Mouse (Mus musculus) heart, embryonic 10.5 days (tissue): Measurements from ENCODE around the gene Olfr960. TPM values are rescaled to one million over a fixed set of nuclear protein-coding genes. Genes with fewer than 3 reads are reported as not detected.

ENCODE experiments used
- DNase-seq: peaks from one replicate; pipeline ENCODE4 v3.0.0-alpha.2; 2017; ENCODE audit warnings: low spot score
- H3K27ac ChIP-seq: fragments of 300-500 bp; sonication (generic); 2 replicates; pipeline ENCODE4 v1.5.1; 2016; ENCODE audit warnings: mild to moderate bottlenecking
- H3K27me3 ChIP-seq: fragments of 300-500 bp; sonication (generic); 2 replicates; pipeline ENCODE4 v1.6.1; 2016; ENCODE audit warnings: mild to moderate bottlenecking; ENCODE audit not compliant: poor library complexity, insufficient read depth, severe bottlenecking
- H3K36me3 ChIP-seq: fragments of 300-500 bp; sonication (generic); 2 replicates; pipeline ENCODE4 v1.6.1; 2016; ENCODE audit warnings: mild to moderate bottlenecking, moderate library complexity
- H3K4me1 ChIP-seq: fragments of 300-500 bp; sonication (generic); 2 replicates; pipeline ENCODE4 v1.6.1; 2016; ENCODE audit warnings: mild to moderate bottlenecking
- H3K4me3 ChIP-seq: fragments of 300-500 bp; sonication (generic); 2 replicates; pipeline ENCODE4 v1.5.1; 2016; ENCODE audit warnings: mild to moderate bottlenecking, moderate library complexity
- H3K9me3 ChIP-seq: fragments of 300-500 bp; sonication (generic); 2 replicates; pipeline ENCODE4 v1.6.1; 2016; ENCODE audit warnings: mild to moderate bottlenecking, moderate library complexity
- WGBS: fragments of 180-500 bp; shearing (Covaris S2); methylation state at CpG from one replicate; pipeline ENCODE4 v1.1.7; 2016; 5-methylcytosine and 5-hydroxymethylcytosine counted together
- polyA plus RNA-seq: library from polyadenylated mRNA; unstranded; fragments of >200 nt; fragmentation: Nextera tagmentation; extraction: Ambion mirVana; gene quantifications from 2 replicates; pipeline ENCODE4 v1.2.1, GENCODE M21; 2016

The Olfr960 gene
- not detected in 2 replicates for polyA plus RNA-seq

- WGBS: 63% methylated on average over 1 of the region's 1 CpGs
- Histone ChIP-seq H3K4me1 (no peaks in the 10 kb centered on the region), H3K27ac (no peak within 1 kb of the TSS), H3K9me3 (no peaks in the 10 kb centered on the region), H3K27me3 (no peaks in the 10 kb centered on the region), H3K36me3 (no peaks in the 10 kb centered on the region), H3K4me3 (no peak within 1 kb of the TSS)
- DNase-seq: no peak
Observed at GRCm38 (mm10) chr9:39621073-39621472, at the start of gene Olfr960. Gene Olfr960 (plus strand): TSS chr9:39621373.

- WGBS: 83% methylated on average over 3 of the region's 3 CpGs
- H3K4me1 ChIP-seq: no peaks in the 10 kb centered on the region
- no peak within 1 kb of the TSS for H3K27ac ChIP-seq
- no peaks in the 10 kb centered on the region for H3K36me3 ChIP-seq
- no peaks in the 10 kb centered on the region for H3K27me3 ChIP-seq
- H3K4me3 ChIP-seq: no peak within 1 kb of the TSS
- no peaks in the 10 kb centered on the region for H3K9me3 ChIP-seq
- DNase-seq: no peak
Observed at GRCm38 (mm10) chr9:39575469-39575868, 45.7 kb upstream of the Olfr960 start, which contains the start of gene Olfr959. Gene Olfr959 (minus strand): TSS chr9:39575569.

GRCm38 (mm10) chr9:39577050-39577449 lies 44.1 kb upstream of the Olfr960 start:
- 58% methylated on average over 5 of the region's 5 CpGs for WGBS
- no peaks in the 10 kb centered on the region for H3K27me3 ChIP-seq
- no peaks in the 10 kb centered on the region for H3K36me3 ChIP-seq
- no peaks in the 10 kb centered on the region for H3K4me1 ChIP-seq
- no peak overlapping the region for H3K4me3 ChIP-seq
- no peaks in the 10 kb centered on the region for H3K9me3 ChIP-seq
- peak overlapping the region; percentile 29; the same call in 1 of the 2 replicates for H3K27ac ChIP-seq
- DNase-seq: no peak

- no peaks in the 10 kb centered on the region for H3K4me1 ChIP-seq
- WGBS: under 1% methylated on average over 19 of the region's 19 CpGs
- H3K4me3 ChIP-seq: peak overlapping the region; percentile 63
- no peaks in the 10 kb centered on the region for H3K36me3 ChIP-seq
- no peaks in the 10 kb centered on the region for H3K9me3 ChIP-seq
- no peak overlapping the region for H3K27ac ChIP-seq
- no peak for DNase-seq
- H3K27me3 ChIP-seq: no peaks in the 10 kb centered on the region
Observed at GRCm38 (mm10) chr9:39602536-39603332, 18.4 kb upstream of the Olfr960 start.

- no peak overlapping the region for H3K27ac ChIP-seq
- H3K36me3 ChIP-seq: no peaks in the 10 kb centered on the region
- under 1% methylated on average over 9 of the region's 9 CpGs for WGBS
Observed at GRCm38 (mm10) chr9:39603333-39603845, 17.8 kb upstream of the Olfr960 start.

GRCm38 (mm10) chr9:39603999-39604453 lies 17.1 kb upstream of the Olfr960 start, which contains the start of gene AW551984:
Gene AW551984 (minus strand): TSS chr9:39604403.
- DNase-seq: no peak
- Histone ChIP-seq H3K27me3 (no peaks in the 10 kb centered on the region), H3K4me1 (no peaks in the 10 kb centered on the region), H3K4me3 (peak within 1 kb of the TSS; percentile 63), H3K36me3 (no peaks in the 10 kb centered on the region), H3K9me3 (no peaks in the 10 kb centered on the region), H3K27ac (0 out of 2 replicates have a peak within 1 kb of the TSS, but pooled peaks have one; percentile 16)
- under 1% methylated on average over 8 of the region's 8 CpGs for WGBS

More at GRCm38 (mm10) chr9:39603333-39603845, 17.8 kb upstream of the Olfr960 start:
- H3K4me3 ChIP-seq: peak overlapping the region; percentile 63
- no peak for DNase-seq
- H3K27me3 ChIP-seq: no peaks in the 10 kb centered on the region
- no peaks in the 10 kb centered on the region for H3K9me3 ChIP-seq
- no peaks in the 10 kb centered on the region for H3K4me1 ChIP-seq

- H3K9me3 ChIP-seq: no peaks in the 10 kb centered on the region
- no peaks in the 10 kb centered on the region for H3K4me1 ChIP-seq
- H3K4me3 ChIP-seq: no peak overlapping the region
- H3K27me3 ChIP-seq: no peaks in the 10 kb centered on the region
- DNase-seq: no peak
- no peaks in the 10 kb centered on the region for H3K36me3 ChIP-seq
- H3K27ac ChIP-seq: no peak overlapping the region
Observed at GRCm38 (mm10) chr9:39608497-39608896, 12.7 kb upstream of the Olfr960 start.

GRCm38 (mm10) chr9:39610355-39610754 lies 10.8 kb upstream of the Olfr960 start, which contains the start of gene Olfr148:
Gene Olfr148 (plus strand): TSS chr9:39610655.
- H3K27ac ChIP-seq: no peak within 1 kb of the TSS
- no peaks in the 10 kb centered on the region for H3K27me3 ChIP-seq
- H3K4me1 ChIP-seq: no peaks in the 10 kb centered on the region
- H3K9me3 ChIP-seq: no peaks in the 10 kb centered on the region
- H3K36me3 ChIP-seq: no peaks in the 10 kb centered on the region
- no peak within 1 kb of the TSS for H3K4me3 ChIP-seq
- WGBS: 65% methylated on average over 3 of the region's 3 CpGs
- DNase-seq: no peak

- Histone ChIP-seq H3K36me3 (no peaks in the 10 kb centered on the region), H3K27ac (no peak overlapping the region), H3K9me3 (no peaks in the 10 kb centered on the region), H3K4me1 (no peaks in the 10 kb centered on the region), H3K27me3 (no peaks in the 10 kb centered on the region), H3K4me3 (no peak overlapping the region)
- 46% methylated on average over 1 of the region's 1 CpGs for WGBS
- no peak for DNase-seq
Observed at GRCm38 (mm10) chr9:39611953-39612352, 9.2 kb upstream of the Olfr960 start.

- Histone ChIP-seq H3K4me3 (no peak overlapping the region), H3K9me3 (no peaks in the 10 kb centered on the region), H3K27ac (no peak overlapping the region), H3K4me1 (no peaks in the 10 kb centered on the region), H3K36me3 (no peaks in the 10 kb centered on the region), H3K27me3 (no peaks in the 10 kb centered on the region)
- no peak for DNase-seq
- 84% methylated on average over 3 of the region's 3 CpGs for WGBS
Observed at GRCm38 (mm10) chr9:39623783-39624182, 2.6 kb downstream of the Olfr960 start.

- H3K27me3 ChIP-seq: no peaks in the 10 kb centered on the region
- H3K27ac ChIP-seq: no peak overlapping the region
- DNase-seq: no peak
- no peaks in the 10 kb centered on the region for H3K36me3 ChIP-seq
- 62% methylated on average over 2 of the region's 2 CpGs for whole genome bisulfite sequencing
- no peaks in the 10 kb centered on the region for H3K9me3 ChIP-seq
- no peak overlapping the region for H3K4me3 ChIP-seq
- H3K4me1 ChIP-seq: no peaks in the 10 kb centered on the region
Observed at GRCm38 (mm10) chr9:39624711-39625110, 3.5 kb downstream of the Olfr960 start.

- H3K9me3 ChIP-seq: no peaks in the 10 kb centered on the region
- H3K36me3 ChIP-seq: no peaks in the 10 kb centered on the region
- H3K27me3 ChIP-seq: no peaks in the 10 kb centered on the region
- no peaks in the 10 kb centered on the region for H3K4me1 ChIP-seq
- H3K27ac ChIP-seq: no peak overlapping the region
- 71% methylated on average over 2 of the region's 2 CpGs for WGBS
- DNase-seq: no peak
- no peak overlapping the region for H3K4me3 ChIP-seq
Observed at GRCm38 (mm10) chr9:39629069-39629468, 7.9 kb downstream of the Olfr960 start.

GRCm38 (mm10) chr9:39633913-39634594 lies 12.9 kb downstream of the Olfr960 start:
- no peaks in the 10 kb centered on the region for H3K4me1 ChIP-seq
- H3K27ac ChIP-seq: no peak overlapping the region
- no peaks in the 10 kb centered on the region for H3K36me3 ChIP-seq
- no peaks in the 10 kb centered on the region for H3K27me3 ChIP-seq
- H3K4me3 ChIP-seq: no peak overlapping the region
- DNase-seq: no peak
- H3K9me3 ChIP-seq: no peaks in the 10 kb centered on the region
- 35% methylated on average over 4 of the region's 4 CpGs for WGBS
